Mouse (Mus musculus): ENCODE measurements around the gene Scn8a.

GRCm38 (mm10) chr15:100829775-100830174 lies 39.9 kb upstream of the Scn8a start:
- no peak for TF ChIP-seq MAX (IDR thresholded peaks at IDR 0.05; ENCODE audit: low read depth)
- TF ChIP-seq POLR2A (IDR thresholded peaks at IDR 0.05; ENCODE audit: insufficient read length, low read depth) = no peak
- no peak for TF ChIP-seq TCF12 (IDR thresholded peaks at IDR 0.05; ENCODE audit: insufficient read depth, poor library complexity, severe bottlenecking)
- TF ChIP-seq POLR2AphosphoS2 (IDR thresholded peaks at IDR 0.05; ENCODE audit: insufficient read length, low read depth) = no peak
- no peak for TF ChIP-seq USF1 (IDR thresholded peaks at IDR 0.05; ENCODE audit: low read depth)
- TF ChIP-seq E2F4 (IDR thresholded peaks at IDR 0.05; ENCODE audit: insufficient read depth) = no peak
- no peak for TF ChIP-seq TCF3 (IDR thresholded peaks at IDR 0.05; ENCODE audit: insufficient read length, low read depth)
- no peak for TF ChIP-seq REST (IDR thresholded peaks at IDR 0.05; ENCODE audit: insufficient read depth, insufficient read length)
- no peak for TF ChIP-seq MYOG (IDR thresholded peaks at IDR 0.05; ENCODE audit: control insufficient read depth in 1 of 3, insufficient read depth in 1 of 3, insufficient read length in 2 of 3, low read depth in 2 of 3)
